Mouse (Mus musculus) kidney, adult 2 months (tissue): ENCODE data around the gene Ccdc9b.

Experiments used
- CTCF ChIP-seq: fragments of 200-500 bp; conservative IDR thresholded peaks from 2 replicates; pipeline ENCODE4 v1.5.1; 2011; ENCODE audit warnings: low read depth, mild to moderate bottlenecking, control low read depth, low read length, moderate library complexity, mixed read lengths; ENCODE audit not compliant: insufficient read depth, insufficient read length
- POLR2A ChIP-seq: fragments of 200-500 bp; IDR thresholded peaks from one replicate; pipeline ENCODE4 v1.6.1; 2011; ENCODE audit warnings: low read depth, low read length, control low read depth

DNA sequence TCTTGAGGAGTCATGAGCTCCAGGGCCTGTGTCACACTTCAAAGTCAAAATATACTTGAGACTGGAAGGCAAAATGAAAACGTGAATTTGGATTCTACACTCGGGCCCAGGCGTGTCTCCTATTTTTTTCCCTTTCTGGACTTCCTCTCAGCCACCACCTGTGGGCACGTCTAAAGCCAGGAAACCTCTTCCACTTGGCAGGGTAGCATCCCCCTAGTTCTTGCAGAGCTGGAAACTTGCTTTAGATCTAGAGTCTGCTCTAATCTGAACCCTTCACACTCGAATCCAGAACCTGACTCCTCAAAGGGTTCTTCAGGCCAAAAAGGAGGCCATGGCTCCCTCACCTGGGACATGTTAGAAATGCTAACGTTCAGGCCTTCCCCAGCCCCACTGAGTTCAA lies 7.1 kb downstream of the Ccdc9b start:
- no peak for TF ChIP-seq CTCF
- no peak for TF ChIP-seq POLR2A
